Mouse (Mus musculus): ENCODE data around the gene Dcps.
"Not testable (repeated sequence)": the region's sequence is repeated elsewhere in the genome, so short reads cannot be mapped to it uniquely, and the experiment has no call there.

DNA sequence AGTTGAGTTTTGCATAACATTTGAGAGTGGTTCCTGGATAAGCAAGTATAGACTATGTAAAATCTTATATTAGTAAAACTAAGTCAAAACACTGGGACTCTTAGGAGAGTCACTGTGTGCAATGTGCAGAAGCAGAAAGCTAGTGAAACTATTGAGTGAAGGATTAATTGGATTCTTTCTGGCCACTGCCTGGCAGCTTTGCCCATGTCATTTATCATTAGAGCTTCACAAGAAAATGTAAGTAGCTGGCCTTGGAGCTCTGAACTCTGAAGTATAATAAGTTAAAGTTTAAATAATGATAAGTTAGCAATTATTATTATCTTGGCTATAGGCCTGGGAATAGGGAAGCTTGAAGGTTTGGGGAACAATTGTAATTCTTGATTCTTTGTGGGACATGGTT is 27.0 kb downstream of the Dcps start:
- TF ChIP-seq CTCF (IDR thresholded peaks at IDR 0.05; ENCODE audit: borderline replicate concordance, extremely low read depth, insufficient read depth, insufficient read length); POLR2A (IDR thresholded peaks at IDR 0.05; ENCODE audit: borderline replicate concordance, extremely low read depth, insufficient read depth, insufficient read length, poor library complexity, severe bottlenecking): not testable (repeated sequence)
